Mouse (Mus musculus) liver, postnatal 0 days (tissue): ENCODE measurements around the gene Strbp.

Experiments
- CTCF ChIP-seq: sonication (generic); IDR thresholded peaks from 2 replicates; pipeline ENCODE4 v1.5.1; 2016; ENCODE audit warnings: antibody characterized with exemption, low read depth
- EP300 ChIP-seq: IDR thresholded peaks from 2 replicates; pipeline ENCODE4 v1.6.1; 2016; ENCODE audit warnings: antibody characterized with exemption, low read depth, mild to moderate bottlenecking

DNA sequence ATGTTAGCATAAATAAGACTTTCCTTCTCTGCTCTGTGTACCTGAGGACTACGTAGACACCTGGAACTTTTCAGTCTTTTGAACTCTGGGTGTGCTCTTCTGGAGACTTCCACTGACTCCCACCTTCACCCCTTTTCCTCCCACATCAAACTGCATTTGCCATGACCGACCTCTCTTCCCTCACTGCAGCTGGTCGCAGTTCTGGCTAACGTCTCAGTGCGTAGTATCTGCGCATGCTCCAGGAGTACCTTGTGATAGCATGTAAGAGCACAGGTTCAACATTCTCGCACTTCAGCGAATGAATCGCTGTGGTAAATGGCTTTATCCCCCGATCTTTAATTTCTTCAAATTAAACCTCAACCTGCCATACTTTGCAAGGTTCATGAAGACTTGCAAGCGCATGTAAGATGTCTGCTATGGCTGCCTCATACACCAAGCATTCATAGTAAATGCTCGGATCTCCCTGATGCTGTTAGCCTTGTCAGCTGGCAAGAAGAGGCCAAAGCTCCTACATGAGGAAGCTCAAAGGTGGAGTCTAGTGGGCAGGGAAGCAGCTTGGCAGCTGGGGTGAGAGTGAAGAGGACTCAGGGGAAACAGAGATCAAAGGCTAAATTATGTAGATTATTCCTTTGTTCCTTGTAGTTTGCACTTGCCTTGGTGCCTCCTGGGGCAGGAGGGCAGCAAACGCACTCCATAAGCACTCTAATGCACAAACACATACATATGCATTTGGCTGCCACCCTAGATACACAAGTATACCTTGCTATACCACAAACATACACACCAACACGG, 19.2 kb upstream of the Strbp start:
- no peak for TF ChIP-seq CTCF
- TF ChIP-seq EP300: no peak
